Mouse (Mus musculus): Measurements from ENCODE around the gene Pcp2.

The Pcp2 gene

GRCm38 (mm10) chr8:3625445-3625844, at the start of gene Pcp2:
Gene Pcp2 (minus strand): TSS chr8:3625545.
- DNase-seq (ENCODE audit: inconsistent age in 2 of 2, low spot score in 1 of 2) = no peak

- DNase-seq (ENCODE audit: inconsistent age in 2 of 2, low spot score in 1 of 2) = no peak
Measured at GRCm38 (mm10) chr8:3674671-3675070, 49.3 kb upstream of the Pcp2 start.

- DNase-seq (ENCODE audit: inconsistent age in 2 of 2, low spot score in 1 of 2) = peak; percentile 80 to 96
Measured at GRCm38 (mm10) chr8:3671980-3672491, 46.7 kb upstream of the Pcp2 start, which contains the start of gene Fcor. Gene Fcor (minus strand): TSS chr8:3672362.

- DNase-seq (ENCODE audit: inconsistent age in 2 of 2, low spot score in 1 of 2) = no peak
Measured at GRCm38 (mm10) chr8:3670388-3670787, 45.0 kb upstream of the Pcp2 start.

- no peak for DNase-seq (ENCODE audit: inconsistent age in 2 of 2, low spot score in 1 of 2)
Measured at GRCm38 (mm10) chr8:3665507-3665906, 40.2 kb upstream of the Pcp2 start, which contains the start of gene Mcemp1. Gene Mcemp1 (plus strand): TSS chr8:3665754.

- DNase-seq (ENCODE audit: inconsistent age in 2 of 2, low spot score in 1 of 2) = no peak
Measured at GRCm38 (mm10) chr8:3664405-3664804, 39.1 kb upstream of the Pcp2 start.

GRCm38 (mm10) chr8:3660889-3661288, 35.5 kb upstream of the Pcp2 start:
- no peak for DNase-seq (ENCODE audit: inconsistent age in 2 of 2, low spot score in 1 of 2)

- no peak for DNase-seq (ENCODE audit: inconsistent age in 2 of 2, low spot score in 1 of 2)
Measured at GRCm38 (mm10) chr8:3656725-3657381, 31.5 kb upstream of the Pcp2 start.

- DNase-seq (ENCODE audit: inconsistent age in 2 of 2, low spot score in 1 of 2) = peak in 1 of 2 experiments; percentile 55
Measured at GRCm38 (mm10) chr8:3655526-3655925, 30.2 kb upstream of the Pcp2 start, which contains the start of gene Retn. Gene Retn (plus strand): TSS chr8:3655770.

GRCm38 (mm10) chr8:3654726-3655508, 29.6 kb upstream of the Pcp2 start:
- DNase-seq (ENCODE audit: inconsistent age in 2 of 2, low spot score in 1 of 2) = no peak

GRCm38 (mm10) chr8:3652845-3653244, 27.5 kb upstream of the Pcp2 start:
- no peak for DNase-seq (ENCODE audit: inconsistent age in 2 of 2, low spot score in 1 of 2)

GRCm38 (mm10) chr8:3648990-3649389, 23.6 kb upstream of the Pcp2 start:
- no peak for DNase-seq (ENCODE audit: inconsistent age in 2 of 2, low spot score in 1 of 2)

- DNase-seq (ENCODE audit: inconsistent age in 2 of 2, low spot score in 1 of 2) = no peak
Measured at GRCm38 (mm10) chr8:3648268-3648667, 22.9 kb upstream of the Pcp2 start.

- DNase-seq (ENCODE audit: inconsistent age in 2 of 2, low spot score in 1 of 2) = no peak
Measured at GRCm38 (mm10) chr8:3647561-3647960, 22.2 kb upstream of the Pcp2 start.

- peak in 1 of 2 experiments; percentile 62 for DNase-seq (ENCODE audit: inconsistent age in 2 of 2, low spot score in 1 of 2)
Measured at GRCm38 (mm10) chr8:3646824-3647531, 21.6 kb upstream of the Pcp2 start.

GRCm38 (mm10) chr8:3645804-3646203, 20.5 kb upstream of the Pcp2 start:
- DNase-seq (ENCODE audit: inconsistent age in 2 of 2, low spot score in 1 of 2) = peak; percentile 50 to 83

- DNase-seq (ENCODE audit: inconsistent age in 2 of 2, low spot score in 1 of 2) = no peak
Measured at GRCm38 (mm10) chr8:3631478-3631875, 6.1 kb upstream of the Pcp2 start.

- DNase-seq (ENCODE audit: inconsistent age in 2 of 2, low spot score in 1 of 2) = peak; percentile 80 to 91
Measured at GRCm38 (mm10) chr8:3630647-3631477, 5.5 kb upstream of the Pcp2 start, which contains the start of gene Stxbp2. Gene Stxbp2 (plus strand): TSS chr8:3630955.

GRCm38 (mm10) chr8:3628014-3628413, 2.7 kb upstream of the Pcp2 start:
- DNase-seq (ENCODE audit: inconsistent age in 2 of 2, low spot score in 1 of 2) = no peak

GRCm38 (mm10) chr8:3626971-3627370, 1.6 kb upstream of the Pcp2 start:
- DNase-seq (ENCODE audit: inconsistent age in 2 of 2, low spot score in 1 of 2) = no peak

Data from adrenal gland, adult (tissue).